Mouse (Mus musculus) retina, postnatal 7 days (tissue): ENCODE results near the gene Rpp38.

Source experiments
- DNase-seq: peaks from one replicate; pipeline ENCODE4 v3.0.0-alpha.2; 2012; ENCODE audit warnings: low read depth, low spot score

Gene Rpp38

GRCm38 (mm10) chr2:3332484-3333242 lies at the start of gene Rpp38:
TSS of gene Rpp38 (minus strand) at chr2:3332643.
- peak; percentile 94 for DNase-seq

- DNase-seq, result peak; percentile 11
These were observed 32.7 kb upstream of the Rpp38 start for GRCm38 (mm10) chr2:3365127-3365526.

- no peak for DNase-seq
These were observed 28.6 kb upstream of the Rpp38 start for GRCm38 (mm10) chr2:3361067-3361466.

GRCm38 (mm10) chr2:3357887-3358286 lies 25.4 kb upstream of the Rpp38 start:
- no peak for DNase-seq

- no peak for DNase-seq
These were observed 23.9 kb upstream of the Rpp38 start for GRCm38 (mm10) chr2:3356311-3356710.

GRCm38 (mm10) chr2:3355793-3356192 lies 23.4 kb upstream of the Rpp38 start:
- no peak for DNase-seq

GRCm38 (mm10) chr2:3353160-3353559 lies 20.7 kb upstream of the Rpp38 start:
- DNase-seq, result no peak

- DNase-seq, result peak; percentile 45
These were observed 16.5 kb upstream of the Rpp38 start for GRCm38 (mm10) chr2:3348919-3349318.

GRCm38 (mm10) chr2:3348422-3348821 lies 16.0 kb upstream of the Rpp38 start:
- DNase-seq, result no peak

GRCm38 (mm10) chr2:3335611-3336301 lies 3.3 kb upstream of the Rpp38 start, which contains the start of gene Acbd7:
TSS of gene Acbd7 (plus strand) at chr2:3336168.
- peak; percentile 57 for DNase-seq

GRCm38 (mm10) chr2:3333761-3334160 lies 1.3 kb upstream of the Rpp38 start:
- no peak for DNase-seq

- no peak for DNase-seq
These were observed 387 bp downstream of the Rpp38 start for GRCm38 (mm10) chr2:3332056-3332455.

- no peak for DNase-seq
These were observed 1.3 kb downstream of the Rpp38 start for GRCm38 (mm10) chr2:3331071-3331703.

GRCm38 (mm10) chr2:3327351-3327750 lies 5.1 kb downstream of the Rpp38 start:
- DNase-seq, result peak; percentile 45

- no peak for DNase-seq
These were observed 5.9 kb downstream of the Rpp38 start for GRCm38 (mm10) chr2:3326547-3326946.

GRCm38 (mm10) chr2:3324381-3325130 lies 7.9 kb downstream of the Rpp38 start:
- DNase-seq, result no peak

- no peak for DNase-seq
These were observed 9.3 kb downstream of the Rpp38 start for GRCm38 (mm10) chr2:3323132-3323531.

GRCm38 (mm10) chr2:3305426-3306025 lies 26.9 kb downstream of the Rpp38 start:
- no peak for DNase-seq

- no peak for DNase-seq
These were observed 36.6 kb downstream of the Rpp38 start for GRCm38 (mm10) chr2:3295826-3296225.

- no peak for DNase-seq
These were observed 40.3 kb downstream of the Rpp38 start for GRCm38 (mm10) chr2:3292170-3292569.

- DNase-seq, result no peak
These were observed 42.9 kb downstream of the Rpp38 start for GRCm38 (mm10) chr2:3289581-3289980.
